Mouse (Mus musculus) kidney, embryonic 16.5 days (tissue): ENCODE data around the gene Gfod1. TPM values are rescaled to one million over a fixed set of nuclear protein-coding genes. Genes with fewer than 3 reads are reported as not detected.

Experiments used
- ATAC-seq: fragments of 200-750 bp; cut with Nextera tagmentation; 2 replicates; pipeline ENCODE4 v1.8.0; 2017; ENCODE audit warnings: moderate TSS enrichment; ENCODE audit not compliant: low FRiP score, low TSS enrichment
- H3K27ac ChIP-seq: fragments of 300-500 bp; sonication (generic); 2 replicates; pipeline ENCODE4 v1.5.1; 2014; ENCODE audit warnings: low read length
- H3K27me3 ChIP-seq: fragments of 300-500 bp; sonication (generic); 2 replicates; pipeline ENCODE4 v1.6.1; 2014; ENCODE audit warnings: low read length, control low read depth, mixed read lengths; ENCODE audit not compliant: insufficient read depth
- H3K36me3 ChIP-seq: fragments of 300-500 bp; sonication (generic); 2 replicates; pipeline ENCODE4 v1.6.1; 2014; ENCODE audit warnings: low read length, control low read depth, mixed read lengths; ENCODE audit not compliant: insufficient read depth
- H3K4me1 ChIP-seq: fragments of 300-500 bp; sonication (generic); 2 replicates; pipeline ENCODE4 v1.6.1; 2014; ENCODE audit warnings: low read length, control low read depth, mixed read lengths; ENCODE audit not compliant: insufficient read depth
- H3K4me2 ChIP-seq: fragments of 300-500 bp; sonication (generic); replicated peaks from 2 replicates; pipeline ENCODE4 v1.6.1; 2014; ENCODE audit warnings: low read depth, low read length
- H3K4me3 ChIP-seq: fragments of 300-500 bp; sonication (generic); 2 replicates; pipeline ENCODE4 v1.5.1; 2014; ENCODE audit warnings: mild to moderate bottlenecking, low read length
- H3K9ac ChIP-seq: fragments of 300-500 bp; sonication (generic); replicated peaks from 2 replicates; pipeline ENCODE4 v1.6.1; 2014; ENCODE audit warnings: low read length
- H3K9me3 ChIP-seq: fragments of 300-500 bp; sonication (generic); 2 replicates; pipeline ENCODE4 v1.6.1; 2016; ENCODE audit warnings: low read length, control low read depth
- WGBS: fragments of 180-500 bp; shearing (Covaris S2); extraction: QIAGEN DNeasy Blood & Tissue Kit; methylation state at CpG from one replicate; pipeline ENCODE4 v1.1.7; 2014; 5-methylcytosine and 5-hydroxymethylcytosine counted together
- polyA plus RNA-seq: library from polyadenylated mRNA; unstranded; fragments of >200 nt; fragmentation: Nextera tagmentation; extraction: Ambion mirVana; gene quantifications from 2 replicates; pipeline ENCODE4 v1.2.1, GENCODE M21; 2015

Gene Gfod1
- polyA plus RNA-seq: 0.24 and 0.36 TPM in 2 replicates

DNA sequence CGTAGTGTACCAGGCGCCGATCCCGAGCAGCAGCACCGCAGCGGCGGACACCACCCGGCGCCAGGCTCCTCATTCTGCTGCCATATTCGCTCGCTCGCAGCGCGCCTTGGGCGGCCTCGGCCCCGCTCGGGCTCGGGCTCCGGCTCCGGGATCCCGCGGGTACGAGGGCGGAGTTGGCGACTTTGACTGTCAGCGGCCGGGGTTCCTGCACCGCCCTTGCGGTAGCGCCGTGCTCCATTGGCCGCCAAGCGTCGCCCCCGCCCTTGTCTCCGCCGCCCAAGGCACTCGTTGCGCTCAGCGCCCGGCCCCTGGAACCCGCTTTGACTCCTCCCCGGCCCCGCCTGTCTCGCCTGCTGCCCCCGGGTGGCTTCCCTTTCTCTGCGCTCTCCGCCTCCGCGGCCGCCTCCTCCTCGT lies at the start of gene Gfod1:
Gfod1 (minus strand) TSS at position 155 of the 414 bp plus-strand sequence.
- ATAC-seq: peak; percentile 96
- peak within 1 kb of the TSS; percentile 69 for H3K9ac ChIP-seq
- H3K4me2 ChIP-seq: peak within 1 kb of the TSS; percentile 99
- peak within 1 kb of the TSS; percentile 66 for H3K4me3 ChIP-seq
- WGBS: under 1% methylated on average over 53 of the region's 53 CpGs
- peaks cover 41% of the 10 kb centered on the region for H3K27me3 ChIP-seq
- no peaks in the 10 kb centered on the region for H3K9me3 ChIP-seq
- peaks cover 29% of the 10 kb centered on the region for H3K4me1 ChIP-seq
- H3K27ac ChIP-seq: peak within 1 kb of the TSS; percentile 69
- H3K36me3 ChIP-seq: no peaks in the 10 kb centered on the region

GRCm38 (mm10) chr13:43353356-43353755 lies 49.4 kb upstream of the Gfod1 start:
- Histone ChIP-seq H3K27me3 (no peaks in the 10 kb centered on the region), H3K4me3 (no peak overlapping the region), H3K9ac (no peak overlapping the region), H3K27ac (no peak overlapping the region), H3K4me1 (no peaks in the 10 kb centered on the region), H3K9me3 (no peaks in the 10 kb centered on the region), H3K36me3 (no peaks in the 10 kb centered on the region), H3K4me2 (no peak overlapping the region)
- 58% methylated on average over 4 of the region's 4 CpGs for WGBS
- no peak for ATAC-seq

- no peaks in the 10 kb centered on the region for H3K4me1 ChIP-seq
- ATAC-seq: no peak
- no peak overlapping the region for H3K9ac ChIP-seq
- H3K9me3 ChIP-seq: no peaks in the 10 kb centered on the region
- no peaks in the 10 kb centered on the region for H3K27me3 ChIP-seq
- H3K27ac ChIP-seq: no peak overlapping the region
- no peak overlapping the region for H3K4me2 ChIP-seq
- H3K4me3 ChIP-seq: no peak overlapping the region
- no peaks in the 10 kb centered on the region for H3K36me3 ChIP-seq
- WGBS: 70% methylated on average over 9 of the region's 9 CpGs
These were observed 46.7 kb upstream of the Gfod1 start for GRCm38 (mm10) chr13:43350489-43351169.

DNA sequence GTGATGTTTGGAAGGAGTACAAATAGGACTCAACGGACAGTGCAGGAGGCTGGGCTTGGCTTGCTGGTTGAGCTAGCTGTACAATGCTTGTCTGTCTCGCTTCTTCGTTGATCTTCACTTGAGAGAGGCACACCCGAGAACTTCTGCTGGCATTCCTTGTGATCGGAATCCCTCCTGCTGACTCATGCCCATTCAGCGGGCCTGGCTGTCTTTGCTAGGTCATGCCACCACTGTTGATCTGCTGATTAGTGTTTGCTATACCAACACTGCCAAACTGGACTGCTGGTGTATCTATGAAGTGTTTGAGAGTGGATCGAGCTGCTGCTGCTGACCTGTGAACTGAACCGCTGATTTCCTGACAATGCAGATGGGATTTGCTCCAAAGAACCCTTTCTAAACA lies 45.4 kb upstream of the Gfod1 start:
- WGBS: 83% methylated on average over 8 of the region's 8 CpGs
- Histone ChIP-seq H3K9me3 (no peaks in the 10 kb centered on the region), H3K36me3 (no peaks in the 10 kb centered on the region), H3K4me1 (no peaks in the 10 kb centered on the region), H3K4me3 (no peak overlapping the region), H3K27ac (no peak overlapping the region), H3K9ac (no peak overlapping the region), H3K27me3 (no peaks in the 10 kb centered on the region), H3K4me2 (no peak overlapping the region)
- ATAC-seq: no peak

DNA sequence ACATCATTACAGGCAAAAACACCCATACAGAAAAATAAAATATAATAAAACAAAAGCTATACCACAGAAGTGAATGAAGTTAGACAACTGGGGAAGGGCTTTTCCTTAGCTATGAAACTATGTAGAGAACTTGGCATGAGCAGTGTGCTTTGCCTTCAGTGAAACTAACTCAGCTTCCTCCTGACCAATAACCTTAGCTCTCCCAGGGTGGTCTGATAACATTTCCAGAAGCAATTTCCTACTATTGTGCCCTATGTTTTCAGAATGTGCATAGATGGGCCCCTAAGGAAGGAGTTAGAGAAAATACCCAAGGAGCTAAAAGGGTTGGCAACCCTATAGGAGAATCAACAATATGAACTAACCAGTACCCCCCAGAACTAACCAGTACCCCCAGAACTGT lies 42.9 kb upstream of the Gfod1 start:
- Histone ChIP-seq H3K4me3 (no peak overlapping the region), H3K4me1 (no peaks in the 10 kb centered on the region), H3K9ac (no peak overlapping the region), H3K4me2 (no peak overlapping the region), H3K27ac (no peak overlapping the region), H3K9me3 (no peaks in the 10 kb centered on the region), H3K27me3 (no peaks in the 10 kb centered on the region), H3K36me3 (no peaks in the 10 kb centered on the region)
- ATAC-seq: no peak

GRCm38 (mm10) chr13:43338632-43339031 lies 34.7 kb upstream of the Gfod1 start:
- Histone ChIP-seq H3K9me3 (no peaks in the 10 kb centered on the region), H3K4me1 (peaks cover 8% of the 10 kb centered on the region; the same call in 1 of the 2 replicates), H3K4me2 (no peak overlapping the region), H3K27ac (no peak overlapping the region), H3K27me3 (no peaks in the 10 kb centered on the region), H3K36me3 (no peaks in the 10 kb centered on the region), H3K9ac (no peak overlapping the region), H3K4me3 (no peak overlapping the region)
- ATAC-seq: no peak
- WGBS: 63% methylated on average over 4 of the region's 4 CpGs

GRCm38 (mm10) chr13:43338001-43338400 lies 34.0 kb upstream of the Gfod1 start:
- Histone ChIP-seq H3K4me2 (no peak overlapping the region), H3K36me3 (no peaks in the 10 kb centered on the region), H3K9ac (no peak overlapping the region), H3K9me3 (no peaks in the 10 kb centered on the region), H3K27me3 (no peaks in the 10 kb centered on the region), H3K4me1 (peaks cover 8% of the 10 kb centered on the region; the same call in 1 of the 2 replicates), H3K27ac (no peak overlapping the region), H3K4me3 (no peak overlapping the region)
- no peak for ATAC-seq
- 91% methylated on average over 8 of the region's 8 CpGs for WGBS

DNA sequence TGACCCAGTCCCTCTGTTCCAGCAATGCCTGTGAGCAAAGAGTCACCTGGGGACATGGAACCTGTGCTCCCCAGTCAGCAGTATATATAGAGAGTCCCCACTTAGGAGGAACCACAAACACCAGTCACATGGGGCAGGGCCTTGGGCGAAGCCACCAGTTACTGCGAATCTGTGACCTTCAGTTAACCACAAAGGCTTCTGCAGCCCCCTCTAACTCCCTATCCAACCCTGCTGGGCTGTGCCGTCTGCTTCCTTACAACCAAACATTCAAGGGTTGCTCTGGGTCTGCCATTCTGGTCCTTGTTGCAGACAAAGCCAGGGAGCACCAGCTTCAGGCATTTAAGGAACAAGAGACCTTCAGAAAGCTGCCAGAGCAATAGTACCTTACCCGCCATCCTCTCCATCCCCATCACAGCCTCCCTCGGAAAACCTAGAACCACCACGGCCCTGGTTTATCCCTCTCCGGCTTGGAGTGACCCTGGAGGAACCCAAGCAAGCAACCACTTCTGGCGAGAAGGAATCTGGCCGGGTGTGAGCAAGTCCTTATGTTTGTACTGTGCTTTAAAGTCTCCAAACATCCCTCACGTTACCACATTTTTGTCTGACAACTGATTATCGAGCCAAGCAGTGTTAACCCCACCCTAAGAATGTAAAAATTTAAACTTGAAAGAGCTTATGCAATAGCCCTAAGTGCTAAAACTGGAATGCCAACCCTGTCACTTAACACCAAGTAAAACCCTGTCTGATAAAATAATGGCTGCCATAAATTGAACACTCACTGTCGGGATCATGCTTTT lies 32.7 kb upstream of the Gfod1 start:
- Histone ChIP-seq H3K27me3 (no peaks in the 10 kb centered on the region), H3K36me3 (no peaks in the 10 kb centered on the region), H3K4me1 (peaks cover 14% of the 10 kb centered on the region), H3K9ac (no peak overlapping the region), H3K4me3 (no peak overlapping the region), H3K27ac (peak overlapping the region; percentile 19; the same call in 1 of the 2 replicates), H3K9me3 (no peaks in the 10 kb centered on the region), H3K4me2 (no peak overlapping the region)
- 48% methylated on average over 12 of the region's 12 CpGs for WGBS
- ATAC-seq: no peak

GRCm38 (mm10) chr13:43332591-43332990 lies 28.6 kb upstream of the Gfod1 start:
- H3K4me1 ChIP-seq: peaks cover 11% of the 10 kb centered on the region
- no peak overlapping the region for H3K4me2 ChIP-seq
- WGBS: 31% methylated on average over 7 of the region's 7 CpGs
- H3K4me3 ChIP-seq: no peak overlapping the region
- no peak overlapping the region for H3K27ac ChIP-seq
- no peaks in the 10 kb centered on the region for H3K36me3 ChIP-seq
- H3K9me3 ChIP-seq: no peaks in the 10 kb centered on the region
- ATAC-seq: no peak
- no peak overlapping the region for H3K9ac ChIP-seq
- no peaks in the 10 kb centered on the region for H3K27me3 ChIP-seq
